Mouse (Mus musculus): ENCODE data around the gene Lingo1. TPM values are rescaled to one million over a fixed set of nuclear protein-coding genes. Genes with fewer than 3 reads are reported as not detected.

Gene Lingo1
- polyA plus RNA-seq, 1 experiment from 2014 or later, result 4.9 TPM

DNA sequence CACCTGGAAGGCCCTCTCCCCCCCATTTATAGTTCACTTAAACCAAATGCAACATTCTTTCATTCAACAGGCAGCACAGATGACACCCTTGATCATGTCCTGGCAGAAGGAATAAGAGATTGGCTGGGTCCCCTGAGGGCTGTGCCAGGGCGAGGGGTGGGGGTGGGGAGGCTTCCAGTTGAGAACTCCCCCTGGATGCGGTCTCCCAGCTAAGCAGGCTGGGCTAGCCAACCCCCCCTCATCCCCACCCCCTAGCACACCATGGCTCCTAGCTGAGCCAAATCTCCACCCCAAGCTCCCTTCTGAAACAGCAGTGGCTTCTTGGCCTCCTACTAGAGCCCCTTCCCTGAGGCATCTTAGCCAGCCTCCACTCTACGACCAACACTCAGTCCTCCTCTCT, 133.9 kb downstream of the Lingo1 start:
- Histone ChIP-seq H3K9me3 (no peaks in the 10 kb centered on the region), H3K27me3 (0 out of 2 replicates have a peak, but pooled peaks cover 3% of the 10 kb centered on the region), H3K9ac (no peak overlapping the region), H3K4me1 (peaks cover 6% of the 10 kb centered on the region), H3K36me3 (no peaks in the 10 kb centered on the region), H3K4me2 (no peak overlapping the region), H3K27ac (no peak overlapping the region), H3K4me3 (no peak overlapping the region)
- 64% methylated on average over 3 of the region's 3 CpGs for WGBS
- ATAC-seq (ENCODE audit: insufficient number of reproducible peaks, insufficient read depth, low FRiP score, low TSS enrichment, low read depth), result no peak

DNA sequence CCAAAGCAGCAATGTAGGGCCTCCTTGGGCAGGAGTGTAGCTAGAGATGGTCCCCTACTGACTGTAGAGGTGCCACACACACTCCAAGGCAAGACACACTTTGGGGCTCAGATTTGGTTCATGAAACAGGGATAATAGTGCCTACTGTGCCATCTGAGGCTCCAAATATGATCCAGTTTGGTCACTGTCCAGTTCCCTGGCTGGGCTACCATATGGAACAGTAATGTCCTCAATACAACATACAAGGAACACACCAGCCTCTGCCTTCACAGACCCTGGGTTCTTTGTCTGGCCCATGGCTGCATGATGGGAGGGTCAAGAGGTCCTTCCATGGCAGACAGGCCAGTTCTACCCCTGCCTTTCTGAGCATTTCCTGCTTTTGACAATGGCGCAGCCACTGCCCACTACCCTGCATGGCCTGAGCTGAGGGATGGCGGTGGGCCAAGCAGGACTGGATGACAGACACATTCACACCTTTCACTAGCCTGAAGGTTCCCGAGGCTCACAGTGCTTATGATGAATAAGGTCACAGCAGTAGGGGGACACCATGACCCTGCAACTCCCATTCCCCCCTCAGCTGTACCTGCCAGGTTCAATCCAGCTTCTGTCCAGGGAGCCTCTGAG, 134.9 kb downstream of the Lingo1 start:
- 0 out of 2 replicates have a peak, but pooled peaks cover 3% of the 10 kb centered on the region for H3K27me3 ChIP-seq
- peaks cover 16% of the 10 kb centered on the region for H3K4me1 ChIP-seq
- no peak overlapping the region for H3K4me2 ChIP-seq
- no peaks in the 10 kb centered on the region for H3K36me3 ChIP-seq
- no peaks in the 10 kb centered on the region for H3K9me3 ChIP-seq
- no peak for ATAC-seq (ENCODE audit: insufficient number of reproducible peaks, insufficient read depth, low FRiP score, low TSS enrichment, low read depth)
- no peak overlapping the region for H3K9ac ChIP-seq
- H3K4me3 ChIP-seq, result no peak overlapping the region
- H3K27ac ChIP-seq, result no peak overlapping the region
- 79% methylated on average over 3 of the region's 3 CpGs for WGBS

DNA sequence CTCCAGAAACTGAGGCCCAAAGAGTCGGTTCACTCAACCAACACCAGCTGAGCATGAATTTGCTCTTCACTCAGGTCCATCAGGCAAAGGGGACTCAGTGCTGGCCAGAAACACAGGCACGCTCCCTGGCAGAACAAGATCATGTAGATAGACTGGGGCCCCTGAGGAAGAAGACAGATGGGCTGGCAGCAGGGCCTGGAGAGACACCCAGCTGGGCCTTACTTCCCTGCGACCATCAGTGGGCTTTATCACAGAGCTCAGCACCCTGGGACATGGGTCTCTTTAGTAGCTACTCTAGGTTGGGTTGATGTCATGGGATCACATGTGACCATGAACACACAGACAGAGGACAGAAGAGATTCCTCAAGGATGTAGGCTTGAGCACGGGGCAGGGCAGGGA, 137.7 kb downstream of the Lingo1 start:
- Histone ChIP-seq H3K4me2 (no peak overlapping the region), H3K27ac (no peak overlapping the region), H3K4me3 (no peak overlapping the region), H3K9ac (no peak overlapping the region), H3K27me3 (0 out of 2 replicates have a peak, but pooled peaks cover 2% of the 10 kb centered on the region), H3K9me3 (no peaks in the 10 kb centered on the region), H3K4me1 (peaks cover 24% of the 10 kb centered on the region), H3K36me3 (no peaks in the 10 kb centered on the region)
- WGBS, result 81% methylated on average over 4 of the region's 4 CpGs
- no peak for ATAC-seq (ENCODE audit: insufficient number of reproducible peaks, insufficient read depth, low FRiP score, low TSS enrichment, low read depth)

DNA sequence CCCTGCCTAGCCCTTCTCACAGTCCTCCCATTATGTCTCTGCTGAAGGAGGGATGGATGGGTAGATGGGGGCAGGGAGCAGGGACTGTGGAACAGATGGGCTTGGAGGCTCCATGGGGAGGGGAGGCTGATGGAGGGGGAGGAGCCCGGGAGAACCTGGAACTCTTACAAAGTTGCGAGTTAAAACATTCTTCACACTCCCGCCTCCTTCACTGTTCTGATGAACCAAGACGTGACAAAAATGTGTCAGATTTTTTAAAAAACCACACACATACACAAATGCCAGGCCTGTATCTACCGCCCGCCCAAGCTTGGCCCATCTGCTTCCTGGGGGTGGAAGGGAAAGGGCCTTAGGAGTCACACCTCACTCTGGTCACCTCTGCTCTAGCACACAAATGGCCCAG, 138.3 kb downstream of the Lingo1 start:
- 67% methylated on average over 6 of the region's 6 CpGs for WGBS
- Histone ChIP-seq H3K27me3 (no peaks in the 10 kb centered on the region), H3K27ac (no peak overlapping the region), H3K4me3 (no peak overlapping the region), H3K9ac (no peak overlapping the region), H3K4me2 (0 out of 2 replicates have a peak overlapping the region, but pooled peaks have one; percentile 4), H3K9me3 (no peaks in the 10 kb centered on the region), H3K4me1 (peaks cover 24% of the 10 kb centered on the region), H3K36me3 (no peaks in the 10 kb centered on the region)
- no peak for ATAC-seq (ENCODE audit: insufficient number of reproducible peaks, insufficient read depth, low FRiP score, low TSS enrichment, low read depth)

DNA sequence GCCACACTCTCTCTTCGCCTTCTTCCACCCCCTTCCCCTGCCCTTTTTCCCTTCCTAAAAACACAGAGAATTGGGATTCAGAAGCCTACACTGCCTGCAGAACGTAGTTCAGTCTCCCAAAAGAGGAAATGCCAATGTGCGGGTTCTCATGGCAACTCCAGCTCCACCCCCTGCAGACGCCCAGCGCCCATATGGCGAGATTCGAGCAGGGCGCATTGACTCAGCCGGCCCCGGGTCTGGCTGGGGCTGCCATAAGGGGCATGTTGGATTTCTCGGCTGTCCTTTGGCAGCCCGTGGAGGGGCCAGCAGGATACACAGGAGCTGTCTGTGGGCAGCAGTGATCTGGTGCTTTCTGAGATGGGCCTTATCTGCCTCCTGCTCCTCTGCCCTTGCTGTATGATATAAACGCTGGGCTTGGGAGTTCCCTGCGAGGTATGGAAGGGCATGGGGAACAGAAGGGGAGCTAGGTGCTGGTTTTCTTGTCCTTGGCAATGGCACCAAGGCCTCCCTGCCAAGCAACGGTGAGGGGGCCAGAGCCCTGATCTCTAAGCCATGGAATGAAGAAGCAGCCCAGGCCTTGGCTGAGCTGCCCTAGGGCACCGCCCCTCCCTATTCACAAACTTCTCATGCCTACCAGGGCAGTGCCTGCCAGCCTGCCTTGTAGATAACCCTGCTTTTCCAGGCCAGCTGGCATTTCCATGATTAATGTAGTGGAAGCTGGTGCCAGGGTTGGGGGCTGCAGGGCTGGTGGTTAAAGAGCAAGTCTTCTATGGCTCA, 139.3 kb downstream of the Lingo1 start:
- Histone ChIP-seq H3K9me3 (no peaks in the 10 kb centered on the region), H3K27me3 (no peaks in the 10 kb centered on the region), H3K4me1 (peaks cover 24% of the 10 kb centered on the region), H3K36me3 (no peaks in the 10 kb centered on the region), H3K4me3 (no peak overlapping the region), H3K9ac (peak overlapping the region; percentile 36; the same call in 1 of the 2 replicates), H3K27ac (peak overlapping the region; percentile 68), H3K4me2 (peak overlapping the region; percentile 37)
- ATAC-seq (ENCODE audit: insufficient number of reproducible peaks, insufficient read depth, low FRiP score, low TSS enrichment, low read depth), result no peak
- 53% methylated on average over 16 of the region's 16 CpGs for WGBS

DNA sequence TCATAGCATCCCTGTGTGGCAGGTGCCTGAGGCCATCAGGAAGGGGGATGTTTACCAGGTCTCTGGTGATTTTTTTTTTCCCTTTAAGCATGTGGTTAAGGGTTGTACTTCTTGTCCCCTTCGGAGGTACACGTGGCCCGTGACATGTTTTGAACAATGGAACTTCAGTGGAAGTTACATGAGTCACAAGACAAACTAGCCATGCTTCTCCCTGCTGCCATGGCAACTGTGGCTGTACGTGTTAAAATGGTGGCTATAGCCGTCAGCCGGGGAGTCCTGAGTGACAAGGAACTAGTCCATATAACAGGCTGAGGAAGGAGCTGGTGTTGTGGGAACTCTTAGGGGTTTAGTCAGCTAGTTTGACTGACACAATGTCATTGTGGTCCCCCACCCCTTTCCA, 141.1 kb downstream of the Lingo1 start:
- ATAC-seq (ENCODE audit: insufficient number of reproducible peaks, insufficient read depth, low FRiP score, low TSS enrichment, low read depth), result no peak
- no peaks in the 10 kb centered on the region for H3K9me3 ChIP-seq
- H3K4me3 ChIP-seq, result no peak overlapping the region
- H3K4me1 ChIP-seq, result peaks cover 24% of the 10 kb centered on the region
- no peaks in the 10 kb centered on the region for H3K27me3 ChIP-seq
- no peak overlapping the region for H3K4me2 ChIP-seq
- 66% methylated on average over 6 of the region's 6 CpGs for WGBS
- H3K9ac ChIP-seq, result no peak overlapping the region
- H3K36me3 ChIP-seq, result no peaks in the 10 kb centered on the region
- no peak overlapping the region for H3K27ac ChIP-seq

DNA sequence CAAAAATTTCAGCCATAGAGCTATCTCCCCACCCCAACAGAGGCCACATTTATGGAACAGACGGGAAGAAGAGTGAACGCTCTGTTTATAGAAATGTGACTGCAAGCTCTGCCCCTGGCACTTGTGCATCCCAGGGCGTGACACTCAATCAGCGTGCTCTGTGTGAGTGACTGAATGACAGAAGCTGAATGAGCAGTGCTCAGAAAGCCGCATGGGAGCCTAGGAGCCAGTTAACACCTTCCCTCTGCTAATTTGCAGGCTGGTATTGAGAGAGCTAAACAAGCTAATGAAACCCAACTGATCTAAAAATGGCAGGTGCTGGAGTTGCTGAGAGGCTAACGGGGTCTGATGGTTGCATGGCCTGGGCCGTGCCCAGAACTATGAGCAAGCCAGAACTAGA, 143.7 kb downstream of the Lingo1 start:
- Histone ChIP-seq H3K9ac (no peak overlapping the region), H3K27ac (no peak overlapping the region), H3K27me3 (no peaks in the 10 kb centered on the region), H3K4me3 (no peak overlapping the region), H3K4me1 (peaks cover 19% of the 10 kb centered on the region), H3K36me3 (no peaks in the 10 kb centered on the region), H3K4me2 (no peak overlapping the region), H3K9me3 (no peaks in the 10 kb centered on the region)
- 70% methylated on average over 7 of the region's 7 CpGs for WGBS
- no peak for ATAC-seq (ENCODE audit: insufficient number of reproducible peaks, insufficient read depth, low FRiP score, low TSS enrichment, low read depth)

DNA sequence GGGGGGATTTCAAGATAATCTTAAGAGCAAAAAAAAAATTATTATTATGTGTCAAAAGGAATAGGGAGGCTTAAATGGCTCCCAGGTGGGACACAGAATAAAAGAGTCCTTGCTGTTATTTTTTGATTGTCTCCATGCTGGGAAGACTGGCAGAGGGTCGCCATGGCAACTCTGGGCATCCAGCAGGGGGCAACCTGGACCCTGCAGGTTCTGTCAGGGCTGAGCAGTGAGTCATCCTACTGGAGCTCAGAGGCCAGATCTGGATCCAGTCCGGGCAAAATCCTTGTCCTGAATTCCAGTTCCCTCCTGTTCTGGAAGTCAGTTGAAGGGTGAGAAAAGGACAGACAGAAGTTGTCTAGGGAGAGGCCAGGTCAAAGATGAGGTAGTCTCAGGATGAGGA, 144.7 kb downstream of the Lingo1 start:
- Histone ChIP-seq H3K27me3 (no peaks in the 10 kb centered on the region), H3K4me1 (peaks cover 10% of the 10 kb centered on the region), H3K4me3 (no peak overlapping the region), H3K4me2 (no peak overlapping the region), H3K9me3 (no peaks in the 10 kb centered on the region), H3K9ac (no peak overlapping the region), H3K36me3 (no peaks in the 10 kb centered on the region), H3K27ac (no peak overlapping the region)
- ATAC-seq (ENCODE audit: insufficient number of reproducible peaks, insufficient read depth, low FRiP score, low TSS enrichment, low read depth), result no peak
- 40% methylated on average over 2 of the region's 2 CpGs for WGBS

DNA sequence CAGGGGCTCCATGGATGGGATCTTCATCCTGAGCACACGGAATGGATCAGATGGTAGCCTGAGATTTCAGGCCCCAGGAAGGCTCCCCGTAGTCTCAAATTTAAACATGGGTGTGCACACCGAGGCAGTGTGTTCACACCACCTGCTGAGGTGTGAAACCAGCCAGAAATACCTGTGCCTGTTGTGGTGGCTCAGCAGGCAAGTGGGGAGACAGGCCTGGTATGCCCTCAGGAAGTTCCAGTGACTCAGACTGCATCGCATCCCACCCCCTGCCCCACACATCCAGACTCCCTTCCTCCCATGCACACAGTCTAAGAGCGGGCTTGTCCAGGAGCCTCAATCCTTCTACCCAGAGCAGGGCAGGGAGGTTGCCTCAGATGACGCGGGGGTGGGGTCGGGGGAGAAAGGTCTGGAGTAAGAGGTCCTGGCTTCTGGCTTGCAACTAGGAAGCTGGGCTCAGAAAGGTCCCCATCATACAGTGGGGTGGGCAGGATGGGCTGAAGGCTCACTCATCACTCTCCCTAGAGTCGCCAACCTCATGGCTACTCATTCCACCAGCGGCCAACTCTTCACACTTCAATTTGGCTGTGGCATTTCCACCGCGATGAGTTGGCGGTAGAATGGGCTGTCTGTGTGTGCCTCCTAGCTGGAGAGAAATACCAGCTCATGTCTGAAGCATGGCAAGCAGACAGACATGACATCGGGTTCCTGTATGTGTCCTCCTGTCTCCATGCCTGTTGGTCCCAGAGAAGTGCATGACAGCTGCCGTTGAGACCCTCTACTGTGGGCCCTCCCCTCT, 149.8 kb downstream of the Lingo1 start:
- H3K9ac ChIP-seq, result no peak overlapping the region
- no peak overlapping the region for H3K27ac ChIP-seq
- ATAC-seq (ENCODE audit: insufficient number of reproducible peaks, insufficient read depth, low FRiP score, low TSS enrichment, low read depth), result no peak
- no peak overlapping the region for H3K4me3 ChIP-seq
- WGBS, result 91% methylated on average over 15 of the region's 15 CpGs
- H3K9me3 ChIP-seq, result no peaks in the 10 kb centered on the region
- no peaks in the 10 kb centered on the region for H3K27me3 ChIP-seq
- no peak overlapping the region for H3K4me2 ChIP-seq
- peaks cover 4% of the 10 kb centered on the region; the same call in 1 of the 2 replicates for H3K4me1 ChIP-seq
- H3K36me3 ChIP-seq, result no peaks in the 10 kb centered on the region

DNA sequence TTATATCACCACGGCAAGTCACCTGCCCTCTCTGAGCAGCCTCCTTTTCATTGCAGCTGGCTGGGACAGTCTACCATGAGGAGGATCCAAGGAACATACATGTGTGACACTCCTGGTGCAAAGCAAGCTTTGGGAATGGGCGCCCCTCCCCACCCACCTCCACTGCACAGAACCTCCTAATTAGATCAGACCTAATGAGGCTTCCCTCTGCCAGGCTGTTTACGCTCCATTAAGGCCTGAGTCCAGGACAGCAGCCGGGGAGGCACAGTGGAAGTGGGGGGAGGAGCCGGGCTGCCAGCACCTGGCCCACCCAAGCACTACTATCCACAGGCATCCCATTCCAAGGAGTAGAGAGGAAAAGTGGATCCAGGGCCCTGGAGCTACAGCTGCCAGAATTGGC, 152.8 kb downstream of the Lingo1 start:
- Histone ChIP-seq H3K36me3 (no peaks in the 10 kb centered on the region), H3K9me3 (no peaks in the 10 kb centered on the region), H3K4me3 (no peak overlapping the region), H3K4me1 (peaks cover 15% of the 10 kb centered on the region; the same call in 1 of the 2 replicates), H3K27me3 (peaks cover 14% of the 10 kb centered on the region), H3K4me2 (no peak overlapping the region), H3K27ac (no peak overlapping the region), H3K9ac (no peak overlapping the region)
- WGBS, result 44% methylated on average over 5 of the region's 5 CpGs
- ATAC-seq (ENCODE audit: insufficient number of reproducible peaks, insufficient read depth, low FRiP score, low TSS enrichment, low read depth), result no peak

DNA sequence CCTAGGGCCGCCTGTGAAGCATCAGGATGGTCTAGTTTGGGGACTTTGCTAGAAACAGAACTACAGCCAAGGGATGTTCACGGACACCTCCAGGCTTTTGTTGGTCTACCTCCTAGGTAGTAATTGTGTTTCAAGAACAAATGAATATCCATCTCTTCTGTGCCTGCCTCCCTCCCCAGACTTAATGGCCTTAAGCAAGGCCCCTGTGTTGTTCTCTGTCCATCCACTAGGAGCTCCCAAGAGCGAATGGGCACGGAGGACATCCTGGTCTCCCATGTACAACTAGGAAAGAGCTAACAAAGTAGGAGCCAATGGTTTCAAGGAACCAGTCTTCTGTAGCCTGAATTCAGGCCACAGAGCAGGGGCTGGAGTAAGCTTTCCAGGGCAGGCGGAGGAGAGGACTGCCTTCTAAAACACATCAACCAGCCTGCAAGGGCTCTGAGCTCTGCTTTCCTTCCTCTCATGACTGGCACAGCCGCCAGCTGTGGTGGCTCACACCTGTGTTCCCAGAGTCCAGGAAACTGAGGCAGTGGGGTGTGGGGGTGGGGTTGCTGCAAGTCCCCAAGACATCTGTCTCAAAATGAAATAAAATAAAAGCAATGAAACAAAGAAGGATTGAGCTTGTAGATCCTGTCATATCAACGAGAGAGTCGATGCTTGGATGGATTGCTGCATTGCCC, 157.9 kb downstream of the Lingo1 start:
- H3K27me3 ChIP-seq, result peaks cover 57% of the 10 kb centered on the region
- no peak for ATAC-seq (ENCODE audit: insufficient number of reproducible peaks, insufficient read depth, low FRiP score, low TSS enrichment, low read depth)
- WGBS, result 57% methylated on average over 8 of the region's 8 CpGs

More for the DNA sequence above, 157.9 kb downstream of the Lingo1 start:
- H3K4me1 ChIP-seq, result peaks cover 44% of the 10 kb centered on the region
- H3K27ac ChIP-seq, result no peak overlapping the region
- no peaks in the 10 kb centered on the region for H3K9me3 ChIP-seq
- no peak overlapping the region for H3K4me2 ChIP-seq
- no peak overlapping the region for H3K4me3 ChIP-seq
- no peaks in the 10 kb centered on the region for H3K36me3 ChIP-seq
- H3K9ac ChIP-seq, result no peak overlapping the region

Data from embryonic facial prominence, embryonic 13.5 days (tissue).